Mouse (Mus musculus) lung, postnatal 0 days (tissue): ENCODE results near the gene Timmdc1.

ENCODE experiments used
- CTCF ChIP-seq: IDR thresholded peaks from 2 replicates; pipeline ENCODE4 v1.5.1; 2016; ENCODE audit warnings: antibody characterized with exemption, mild to moderate bottlenecking
- EP300 ChIP-seq: IDR thresholded peaks from 2 replicates; pipeline ENCODE4 v1.6.1; 2016; ENCODE audit warnings: antibody characterized with exemption, mild to moderate bottlenecking, control low read depth

DNA sequence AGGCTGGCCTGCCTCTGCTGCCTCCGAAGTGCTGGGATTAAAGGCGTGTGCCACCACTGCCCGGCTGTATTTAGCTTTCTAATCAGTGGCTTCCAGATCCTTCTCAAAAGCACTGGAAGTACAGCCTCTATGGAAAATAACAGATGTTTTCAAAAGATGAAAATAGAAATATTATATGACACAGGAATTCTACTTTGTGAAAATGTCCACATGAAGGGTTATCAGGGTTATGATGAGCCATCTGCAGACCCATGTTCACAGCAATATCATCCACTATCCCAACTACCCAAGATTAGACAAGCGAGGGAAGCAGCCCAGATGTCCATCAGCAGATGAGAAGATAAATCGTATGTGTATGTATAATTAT is 50.0 kb downstream of the Timmdc1 start:
- TF ChIP-seq CTCF (no peak), EP300 (no peak)
